Mouse (Mus musculus) kidney, adult 2 months (tissue): ENCODE data around the gene Slc35g2. TPM values are rescaled to one million over a fixed set of nuclear protein-coding genes. Genes with fewer than 3 reads are reported as not detected.

Source experiments
- DNase-seq: peaks from one replicate; pipeline ENCODE4 v3.0.0; 2021
- H3K27ac ChIP-seq: fragments of 200-500 bp; 2 replicates; pipeline ENCODE4 v1.5.1; 2012; ENCODE audit warnings: low read depth, low read length, control low read depth, inconsistent platforms; ENCODE audit not compliant: insufficient read depth
- H3K27me3 ChIP-seq: fragments of 200-500 bp; replicated peaks from 2 replicates; pipeline ENCODE4 v1.6.1; 2012; ENCODE audit warnings: mild to moderate bottlenecking, moderate library complexity, low read length, inconsistent platforms; ENCODE audit not compliant: control insufficient read depth, insufficient read depth
- H3K36me3 ChIP-seq: fragments of 200-500 bp; 2 replicates; pipeline ENCODE4 v1.6.1; 2012; ENCODE audit warnings: mild to moderate bottlenecking, moderate library complexity, low read length, inconsistent platforms; ENCODE audit not compliant: control insufficient read depth, insufficient read depth
- H3K4me1 ChIP-seq: fragments of 200-500 bp; 2 replicates; pipeline ENCODE4 v1.6.1; 2011; ENCODE audit warnings: low read length; ENCODE audit not compliant: control insufficient read depth, insufficient read depth
- H3K4me3 ChIP-seq: fragments of 200-500 bp; 2 replicates; pipeline ENCODE4 v1.5.1; 2011; ENCODE audit warnings: mild to moderate bottlenecking, low read depth, low read length, control low read depth; ENCODE audit not compliant: insufficient read depth
- CTCF ChIP-seq: fragments of 200-500 bp; conservative IDR thresholded peaks from 2 replicates; pipeline ENCODE4 v1.5.1; 2011; ENCODE audit warnings: low read depth, mild to moderate bottlenecking, control low read depth, low read length, moderate library complexity, mixed read lengths; ENCODE audit not compliant: insufficient read depth, insufficient read length
- POLR2A ChIP-seq: fragments of 200-500 bp; IDR thresholded peaks from one replicate; pipeline ENCODE4 v1.6.1; 2011; ENCODE audit warnings: low read depth, low read length, control low read depth
- WGBS: fragments of 180-500 bp; shearing (Covaris S2); methylation state at CpG from one replicate; pipeline ENCODE4 v1.1.7; 2018; 5-methylcytosine and 5-hydroxymethylcytosine counted together
- polyA plus RNA-seq: library from polyadenylated mRNA; depleted of rRNA; stranded (reverse); fragments of >200 nt; gene quantifications from 2 replicates; pipeline ENCODE4 v1.2.3, GENCODE M21; 2012

The Slc35g2 gene
- polyA plus RNA-seq, 1 experiment, result 2.3 TPM

DNA sequence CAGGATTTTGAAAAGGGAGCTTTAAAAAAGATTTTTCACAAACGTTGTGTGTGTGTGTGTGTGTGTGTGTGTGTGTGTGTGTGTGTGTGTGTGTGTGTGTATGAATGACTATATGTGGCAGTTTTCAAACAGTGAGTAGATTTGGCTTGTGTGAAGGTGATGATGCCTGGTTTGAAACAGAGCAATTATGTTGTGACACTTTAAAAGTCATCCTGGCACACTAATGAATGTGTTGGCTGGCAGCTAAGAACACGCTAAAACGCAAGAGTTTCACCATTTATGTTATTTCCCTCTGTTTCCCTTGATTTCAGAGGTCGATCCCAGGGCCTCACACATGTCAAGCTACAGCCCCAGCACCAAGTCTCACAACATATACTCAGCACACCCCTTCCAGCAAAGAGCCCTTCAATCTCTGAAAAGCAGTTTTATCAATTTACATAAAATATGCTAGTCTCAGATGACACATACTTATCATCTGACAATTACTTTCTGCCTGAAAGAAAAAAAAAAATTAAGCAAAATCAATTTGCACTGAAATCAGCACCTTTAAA lies 12.8 kb downstream of the Slc35g2 start:
- 82% methylated on average over 4 of the region's 4 CpGs for WGBS
- Histone ChIP-seq H3K27me3 (no peaks in the 10 kb centered on the region), H3K27ac (no peak overlapping the region), H3K4me1 (no peaks in the 10 kb centered on the region), H3K4me3 (no peak overlapping the region), H3K36me3 (no peaks in the 10 kb centered on the region)
- no peak for DNase-seq
- TF ChIP-seq CTCF (no peak), POLR2A (no peak)

DNA sequence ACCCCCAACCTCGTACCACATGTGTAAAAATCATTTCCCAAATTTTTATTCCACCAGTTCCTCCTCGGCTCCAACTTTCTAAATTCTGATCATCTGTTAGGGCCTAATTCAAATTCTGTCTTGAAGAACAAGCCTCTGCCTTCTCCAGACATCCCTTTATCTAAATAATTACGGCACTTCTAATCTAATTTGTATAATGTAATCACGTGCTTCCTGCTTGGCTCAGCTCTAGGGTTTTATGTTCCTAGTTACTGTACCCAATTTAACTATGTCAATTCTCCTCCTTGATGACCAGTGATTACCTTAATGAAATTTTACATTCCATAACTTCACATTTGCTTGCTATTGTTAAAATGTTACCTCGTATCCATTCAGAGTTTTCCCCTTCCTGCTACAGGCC lies 15.2 kb downstream of the Slc35g2 start:
- Histone ChIP-seq H3K27ac (no peak overlapping the region), H3K36me3 (no peaks in the 10 kb centered on the region), H3K4me3 (no peak overlapping the region), H3K27me3 (no peaks in the 10 kb centered on the region), H3K4me1 (no peaks in the 10 kb centered on the region)
- WGBS, result 77% methylated on average over 5 of the region's 5 CpGs
- DNase-seq, result no peak
- TF ChIP-seq POLR2A, result no peak
- TF ChIP-seq CTCF, result no peak

DNA sequence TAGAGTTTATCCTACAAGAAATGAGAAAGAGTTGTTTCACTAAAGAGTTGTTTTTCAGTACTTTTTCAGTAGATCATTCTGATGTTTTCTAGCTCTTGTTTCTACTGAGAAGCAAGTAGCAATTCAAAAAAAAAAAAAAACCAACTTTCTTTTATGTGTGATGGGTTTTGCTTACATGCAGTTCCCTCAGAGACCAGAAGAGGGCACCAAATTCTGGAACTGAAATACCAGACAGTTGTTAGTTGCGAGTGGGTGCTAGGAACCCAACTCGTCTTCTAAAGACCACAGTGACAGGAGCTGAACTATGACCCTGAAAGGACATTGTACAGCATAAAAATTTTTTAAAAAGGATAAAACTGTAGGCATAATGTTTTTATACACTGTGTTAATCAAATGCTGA lies 22.6 kb downstream of the Slc35g2 start:
- no peaks in the 10 kb centered on the region for H3K36me3 ChIP-seq
- no peak overlapping the region for H3K27ac ChIP-seq
- H3K4me3 ChIP-seq, result no peak overlapping the region
- no peaks in the 10 kb centered on the region for H3K27me3 ChIP-seq
- 98% methylated on average over 2 of the region's 2 CpGs for WGBS
- DNase-seq, result no peak
- H3K4me1 ChIP-seq, result no peaks in the 10 kb centered on the region; the same call in 1 of the 2 replicates
- TF ChIP-seq POLR2A (no peak), CTCF (no peak)

DNA sequence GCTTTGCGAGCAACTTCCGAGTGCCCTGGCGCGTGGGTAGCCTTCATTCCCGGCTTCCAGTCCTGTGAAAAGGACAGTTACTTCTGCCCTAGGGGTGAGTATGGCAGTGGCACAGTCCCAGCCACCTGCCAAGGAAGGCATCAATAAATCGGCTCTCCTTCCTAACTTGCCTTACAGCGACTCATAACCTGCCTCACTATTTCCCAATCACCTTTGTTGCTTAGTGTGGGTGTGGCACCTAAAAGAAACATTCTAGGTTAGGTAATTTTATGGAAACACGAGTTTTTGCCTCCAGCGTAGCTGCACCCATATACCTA lies 24.3 kb downstream of the Slc35g2 start:
- TF ChIP-seq CTCF (0 out of 2 replicates have a peak, but pooled peaks have one; percentile 17), POLR2A (no peak)
- no peaks in the 10 kb centered on the region for H3K27me3 ChIP-seq
- H3K27ac ChIP-seq, result peak overlapping the region; percentile 75
- peak overlapping the region; percentile 86 for H3K4me3 ChIP-seq
- H3K36me3 ChIP-seq, result no peaks in the 10 kb centered on the region
- DNase-seq, result no peak
- H3K4me1 ChIP-seq, result no peaks in the 10 kb centered on the region; the same call in 1 of the 2 replicates
- 4% methylated on average over 9 of the region's 9 CpGs for WGBS

DNA sequence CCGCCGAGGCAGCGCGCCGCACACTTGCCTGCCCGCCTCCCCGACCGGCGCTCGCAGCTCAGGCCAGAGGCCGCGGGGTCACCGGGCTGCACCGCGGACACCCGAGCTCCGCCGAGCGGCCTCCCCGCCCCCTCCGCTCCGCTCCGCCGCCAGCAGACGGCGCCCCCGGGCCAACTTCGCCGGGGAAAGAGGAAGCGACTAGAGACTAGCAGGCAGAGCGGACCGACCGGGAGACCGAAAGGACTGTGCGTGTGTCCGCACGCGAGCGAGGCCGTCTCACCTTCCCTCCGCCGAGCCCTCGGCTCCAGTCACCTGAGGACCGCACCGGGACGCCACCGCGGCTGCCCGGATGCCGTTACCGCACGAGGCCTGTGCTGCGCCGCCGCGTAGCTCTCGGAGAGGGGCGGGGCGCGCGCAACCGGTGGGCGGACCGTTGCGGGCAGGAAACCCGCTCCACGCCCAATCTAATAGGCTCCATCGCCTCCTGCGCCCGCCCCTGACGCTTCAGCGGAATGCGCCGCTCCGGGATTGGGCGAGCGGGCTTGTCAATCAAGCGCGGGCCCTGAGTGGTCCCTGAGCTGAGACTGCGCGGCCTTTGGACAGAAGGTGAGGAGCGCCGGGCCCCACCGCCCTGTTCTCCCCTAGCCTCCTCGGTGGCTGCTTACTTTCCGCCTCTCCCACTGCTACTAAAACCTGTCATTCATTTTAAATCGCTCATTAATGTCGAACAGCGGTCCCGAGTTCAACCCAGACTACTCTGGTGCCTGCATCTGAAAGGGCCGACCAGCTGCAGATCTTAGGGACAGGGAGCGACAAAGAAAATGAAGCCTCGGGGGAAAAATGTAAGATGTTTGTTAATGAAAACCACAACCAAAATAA lies 24.9 kb downstream of the Slc35g2 start, which contains the start of gene Nck1:
TSS of gene Nck1 (minus strand) at position 420 of the 879 bp plus-strand sequence.
- no peaks in the 10 kb centered on the region for H3K27me3 ChIP-seq
- H3K36me3 ChIP-seq, result no peaks in the 10 kb centered on the region

DNA sequence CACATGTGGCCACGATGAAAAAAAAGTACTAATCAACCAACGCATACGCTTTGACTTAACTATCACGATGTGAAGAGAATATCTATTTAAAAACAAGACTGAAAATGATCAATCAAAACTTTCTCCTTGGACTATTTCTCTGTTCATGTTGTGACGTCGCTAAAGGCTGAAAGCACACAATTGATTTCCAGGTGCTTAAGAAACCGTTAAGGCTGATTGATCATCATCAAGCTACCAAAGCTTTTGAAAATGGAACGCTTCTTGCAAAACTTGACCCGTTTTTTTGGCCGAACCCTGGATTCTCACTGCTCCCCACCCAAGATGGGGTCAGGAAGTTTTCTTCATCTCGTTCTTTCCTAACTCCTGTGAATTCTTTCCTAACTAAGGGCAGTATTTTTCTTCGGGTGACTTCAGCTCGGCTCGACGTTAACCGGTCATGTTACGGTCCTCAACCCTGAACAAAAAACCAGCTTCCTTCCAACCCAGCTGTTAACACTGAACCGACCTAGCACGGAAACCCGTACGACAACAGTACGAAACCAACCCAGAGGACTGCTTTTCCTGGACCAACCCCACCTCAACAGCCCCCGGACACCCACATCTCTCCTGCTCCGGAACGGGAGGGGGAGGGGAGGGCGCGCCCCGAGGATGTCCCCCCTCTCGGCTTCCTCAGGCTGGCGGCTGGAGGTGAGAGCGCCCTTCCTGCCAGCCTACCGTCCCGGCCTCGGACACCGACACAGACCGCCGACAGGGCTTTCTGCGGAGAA lies 25.8 kb downstream of the Slc35g2 start:
- Histone ChIP-seq H3K4me1 (no peaks in the 10 kb centered on the region; the same call in 1 of the 2 replicates), H3K27me3 (no peaks in the 10 kb centered on the region), H3K4me3 (peak overlapping the region; percentile 91), H3K27ac (peak overlapping the region; percentile 97), H3K36me3 (no peaks in the 10 kb centered on the region)
- TF ChIP-seq POLR2A (no peak), CTCF (no peak)
- under 1% methylated on average over 38 of the region's 38 CpGs for WGBS
- no peak for DNase-seq

More for the DNA sequence above, 24.9 kb downstream of the Slc35g2 start, which contains the start of gene Nck1:
- under 1% methylated on average over 93 of the region's 93 CpGs for WGBS
- H3K27ac ChIP-seq, result peak within 1 kb of the TSS; percentile 97
- peak; percentile 36 for TF ChIP-seq POLR2A
- TF ChIP-seq CTCF, result peak; percentile 48
- H3K4me1 ChIP-seq, result no peaks in the 10 kb centered on the region; the same call in 1 of the 2 replicates
- peak within 1 kb of the TSS; percentile 91 for H3K4me3 ChIP-seq
- DNase-seq, result peak; percentile 100

DNA sequence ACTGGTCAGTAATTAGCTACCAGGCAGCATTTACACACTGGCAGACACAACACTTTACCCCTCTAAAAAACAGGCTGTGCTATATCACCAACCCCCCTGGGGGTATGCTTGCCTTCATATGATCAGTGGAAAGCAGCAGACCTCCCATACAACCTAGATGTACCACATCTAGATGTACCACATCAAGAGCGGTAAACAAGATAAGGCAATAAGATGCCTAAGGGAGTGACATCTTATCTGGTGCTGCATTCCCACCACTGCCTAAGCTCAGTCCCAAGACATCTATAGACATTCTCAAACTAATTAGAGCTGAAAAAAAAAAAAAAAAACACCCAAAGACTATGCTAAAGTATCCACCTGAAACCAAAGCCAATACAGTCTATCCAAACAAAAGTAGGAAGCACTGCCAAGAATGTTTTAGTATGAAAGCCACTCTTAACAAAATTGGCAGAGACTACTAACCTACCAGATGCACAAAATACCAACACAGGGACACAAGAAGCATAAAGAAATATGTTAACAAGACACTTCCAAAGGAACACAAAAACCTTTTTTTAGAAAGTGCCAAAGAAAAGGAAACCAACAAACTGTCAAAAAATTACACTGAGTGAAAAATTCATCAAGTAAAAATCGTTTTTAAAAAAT lies 35.1 kb downstream of the Slc35g2 start:
- WGBS, result 86% methylated on average over 2 of the region's 2 CpGs
- H3K36me3 ChIP-seq, result no peaks in the 10 kb centered on the region
- no peak for DNase-seq

More for the DNA sequence above, 35.1 kb downstream of the Slc35g2 start:
- H3K4me1 ChIP-seq, result 0 out of 2 replicates have a peak, but pooled peaks cover 2% of the 10 kb centered on the region
- TF ChIP-seq POLR2A (no peak), CTCF (no peak)
- H3K27ac ChIP-seq, result no peak overlapping the region
- no peak overlapping the region for H3K4me3 ChIP-seq
- no peaks in the 10 kb centered on the region for H3K27me3 ChIP-seq
